Mouse (Mus musculus) cortical plate, adult 2 months (tissue): ENCODE results near the gene Tbxas1. TPM values are rescaled to one million over a fixed set of nuclear protein-coding genes. Genes with fewer than 3 reads are reported as not detected.

ENCODE experiments used
- H3K27ac ChIP-seq: fragments of 200-500 bp; 2 replicates; pipeline ENCODE4 v1.5.1; 2012; ENCODE audit warnings: low read length, control low read depth, inconsistent platforms; ENCODE audit not compliant: insufficient read depth
- H3K4me1 ChIP-seq: fragments of 200-500 bp; 2 replicates; pipeline ENCODE4 v1.6.1; 2011; ENCODE audit warnings: low read length; ENCODE audit not compliant: control insufficient read depth, insufficient read depth
- H3K4me3 ChIP-seq: fragments of 200-500 bp; 2 replicates; pipeline ENCODE4 v1.5.1; 2011; ENCODE audit warnings: mild to moderate bottlenecking, low read length, control low read depth; ENCODE audit not compliant: insufficient read depth
- CTCF ChIP-seq: fragments of 200-500 bp; IDR thresholded peaks from 2 replicates; pipeline ENCODE4 v1.5.1; 2011; ENCODE audit warnings: mild to moderate bottlenecking, control low read depth, low read length; ENCODE audit not compliant: insufficient read depth; ENCODE audit errors: extremely low read depth
- POLR2A ChIP-seq: fragments of 200-500 bp; IDR thresholded peaks from 2 replicates; pipeline ENCODE4 v1.6.1; 2011; ENCODE audit warnings: mild to moderate bottlenecking, low read length, control low read depth; ENCODE audit not compliant: insufficient read depth; ENCODE audit errors: extremely low read depth
- polyA plus RNA-seq: library from polyadenylated mRNA; depleted of rRNA; stranded (reverse); fragments of >200 nt; gene quantifications from 2 replicates; pipeline ENCODE4 v1.2.3, GENCODE M21; 2012

Gene Tbxas1
- polyA plus RNA-seq, 1 experiment: 2.7 TPM

- no peak for TF ChIP-seq POLR2A
- TF ChIP-seq CTCF: no peak
- Histone ChIP-seq H3K27ac (no peak overlapping the region), H3K4me1 (no peaks in the 10 kb centered on the region; the same call in none of the 2 replicates), H3K4me3 (no peak overlapping the region)
These were observed 5.1 kb upstream of the Tbxas1 start for GRCm38 (mm10) chr6:38870070-38870469.

DNA sequence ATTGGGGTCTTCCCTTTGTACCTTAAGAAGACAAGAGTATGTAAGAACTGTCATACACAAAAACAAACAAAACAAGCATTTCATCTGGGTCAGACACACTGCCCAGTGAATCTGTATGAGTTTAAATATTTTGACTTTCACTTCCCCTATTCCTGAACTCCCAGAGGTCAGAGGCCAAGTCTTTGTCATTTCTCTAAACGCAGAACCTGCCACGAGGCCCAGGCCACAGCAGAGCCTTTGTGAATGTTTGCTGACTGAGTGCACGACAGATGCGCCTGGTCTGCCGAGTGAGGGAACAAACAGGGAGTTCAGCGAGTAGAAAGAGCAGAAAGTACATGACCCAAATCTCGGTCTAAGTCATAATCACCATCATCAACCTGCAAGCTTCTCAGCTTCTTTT is 4.2 kb upstream of the Tbxas1 start:
- Histone ChIP-seq H3K4me3 (no peak overlapping the region), H3K27ac (no peak overlapping the region), H3K4me1 (no peaks in the 10 kb centered on the region; the same call in none of the 2 replicates)
- no peak for TF ChIP-seq POLR2A
- TF ChIP-seq CTCF: no peak

- H3K27ac ChIP-seq: peak overlapping the region; percentile 15; the same call in 1 of the 2 replicates
- no peaks in the 10 kb centered on the region; the same call in none of the 2 replicates for H3K4me1 ChIP-seq
- TF ChIP-seq CTCF (no peak), POLR2A (no peak)
- no peak overlapping the region for H3K4me3 ChIP-seq
These were observed 1.9 kb upstream of the Tbxas1 start for GRCm38 (mm10) chr6:38873316-38873715.

DNA sequence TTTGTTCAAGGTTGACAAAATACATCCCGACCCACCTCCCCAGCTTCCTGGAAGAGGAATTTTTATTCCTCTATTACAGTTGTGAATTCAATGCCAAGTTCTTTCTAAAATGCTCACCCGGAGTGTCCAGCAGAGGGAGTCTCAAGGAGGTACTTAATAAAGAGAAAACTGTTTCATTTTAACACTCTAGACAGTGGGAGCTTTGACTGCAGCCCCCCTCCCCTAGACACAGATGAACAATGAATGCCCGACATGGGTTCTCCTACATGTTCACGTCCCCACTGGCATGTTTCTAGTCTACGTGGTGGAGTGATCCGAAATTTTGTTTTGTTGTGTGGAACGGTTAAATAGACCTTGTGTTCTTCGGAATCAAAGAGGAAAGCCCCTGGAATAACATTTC is 1.2 kb upstream of the Tbxas1 start:
- no peak overlapping the region for H3K27ac ChIP-seq
- no peaks in the 10 kb centered on the region; the same call in none of the 2 replicates for H3K4me1 ChIP-seq
- peak overlapping the region; percentile 68 for H3K4me3 ChIP-seq
- TF ChIP-seq CTCF (peak; percentile 39; the same call in 1 of the 2 replicates), POLR2A (no peak)

DNA sequence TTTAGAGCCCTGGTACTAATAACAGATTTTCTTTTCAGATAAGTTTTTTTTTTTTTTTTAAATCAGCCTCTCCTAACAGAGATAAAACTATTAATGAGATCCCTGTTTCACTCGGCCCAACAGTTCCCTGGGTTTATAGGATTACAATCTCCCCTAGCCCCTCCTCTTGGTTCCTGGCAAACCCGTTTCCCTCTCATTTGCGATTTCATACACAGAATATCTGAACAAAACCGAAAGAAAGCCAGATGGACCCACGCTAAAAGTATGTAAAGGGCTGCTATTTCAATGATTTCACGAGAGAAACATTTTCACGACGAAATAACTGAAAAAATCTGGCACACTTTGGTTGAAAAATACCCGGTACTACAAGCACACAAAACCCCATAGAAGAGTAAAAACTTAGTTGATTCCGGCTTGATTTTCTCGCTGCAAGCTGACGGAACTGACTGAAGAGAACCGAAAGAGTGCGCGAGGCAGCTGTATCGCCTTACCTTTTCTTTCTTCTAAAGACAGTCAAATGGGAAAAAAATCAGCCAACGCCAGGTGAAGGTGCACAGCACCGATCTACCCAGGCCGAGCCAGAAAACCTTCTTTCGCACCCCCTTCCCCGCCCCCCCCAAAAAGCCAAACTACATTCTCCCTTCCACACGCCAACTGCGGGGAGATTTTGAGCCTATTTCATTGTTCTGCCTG is 493 bp upstream of the Tbxas1 start:
- peak overlapping the region; percentile 88; the same call in 1 of the 2 replicates for H3K27ac ChIP-seq
- H3K4me3 ChIP-seq: peak overlapping the region; percentile 68
- no peak for TF ChIP-seq CTCF
- no peak for TF ChIP-seq POLR2A
- H3K4me1 ChIP-seq: no peaks in the 10 kb centered on the region; the same call in none of the 2 replicates

- H3K4me1 ChIP-seq: no peaks in the 10 kb centered on the region; the same call in none of the 2 replicates
- TF ChIP-seq CTCF (no peak), POLR2A (no peak)
- peak within 1 kb of the TSS; percentile 88 for H3K27ac ChIP-seq
- H3K4me3 ChIP-seq: peak within 1 kb of the TSS; percentile 68
These were observed 1.1 kb downstream of the Tbxas1 start, which contains the start of gene Hipk2 for GRCm38 (mm10) chr6:38876071-38876911. Gene Hipk2, minus strand, starts transcription at chr6:38876165.

GRCm38 (mm10) chr6:38877674-38878073 is 2.5 kb downstream of the Tbxas1 start:
- H3K4me1 ChIP-seq: no peaks in the 10 kb centered on the region; the same call in none of the 2 replicates
- no peak overlapping the region for H3K4me3 ChIP-seq
- TF ChIP-seq POLR2A: no peak
- no peak for TF ChIP-seq CTCF
- no peak overlapping the region for H3K27ac ChIP-seq

DNA sequence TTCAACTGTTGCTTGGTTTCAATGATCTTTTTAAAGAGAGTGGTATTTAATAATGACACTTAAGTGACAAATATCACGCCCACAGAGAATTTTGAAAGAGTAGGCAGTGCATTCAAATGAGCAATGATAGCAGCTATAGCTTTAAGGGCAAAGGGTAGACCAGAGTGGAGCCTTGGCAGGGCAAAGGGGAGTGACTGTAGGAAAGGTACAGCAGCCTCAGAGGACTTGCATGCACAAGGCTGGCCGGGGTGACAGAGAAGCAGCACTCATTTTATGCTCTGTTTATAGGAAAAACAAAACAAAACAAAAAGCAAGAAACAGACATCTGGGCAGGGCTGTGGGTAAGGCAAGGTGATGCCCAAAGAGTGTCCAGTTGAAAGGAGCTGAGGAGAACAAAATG is 6.3 kb downstream of the Tbxas1 start:
- no peak overlapping the region for H3K4me3 ChIP-seq
- TF ChIP-seq CTCF (no peak), POLR2A (no peak)
- H3K4me1 ChIP-seq: no peaks in the 10 kb centered on the region
- H3K27ac ChIP-seq: no peak overlapping the region

DNA sequence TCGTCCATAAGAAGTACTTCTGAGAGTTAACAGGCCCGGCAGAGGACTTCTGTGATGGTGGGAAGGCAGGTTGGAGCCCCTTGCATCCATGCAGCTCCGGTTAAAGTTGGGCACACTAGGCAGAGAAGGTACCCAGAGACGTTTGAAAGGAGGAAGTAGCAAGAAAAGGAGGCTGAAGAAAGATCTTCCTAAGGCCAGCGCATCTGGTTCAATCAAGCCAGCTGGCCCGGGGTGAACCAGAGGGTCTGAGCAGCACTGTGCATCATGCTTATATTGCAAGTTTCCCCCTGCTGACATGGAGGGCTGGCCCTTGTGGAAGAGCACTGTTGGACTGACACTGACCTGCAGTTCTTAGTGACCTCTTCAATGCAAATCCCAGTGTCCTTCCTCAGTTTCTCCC is 6.8 kb downstream of the Tbxas1 start:
- no peak for TF ChIP-seq POLR2A
- no peak for TF ChIP-seq CTCF
- H3K4me1 ChIP-seq: no peaks in the 10 kb centered on the region
- H3K27ac ChIP-seq: no peak overlapping the region
- H3K4me3 ChIP-seq: no peak overlapping the region
